Mouse (Mus musculus): ENCODE data around the gene Hist1h4i. TPM values are rescaled to one million over a fixed set of nuclear protein-coding genes. Genes with fewer than 3 reads are reported as not detected.
"Not testable (repeated sequence)": the region's sequence is repeated elsewhere in the genome, so short reads cannot be mapped to it uniquely, and the experiment has no call there.

Gene Hist1h4i
- polyA plus RNA-seq (2015; fragmentation: Nextera tagmentation; extraction: Ambion mirVana) = 14.0 and 14.5 TPM in 2 replicates

DNA sequence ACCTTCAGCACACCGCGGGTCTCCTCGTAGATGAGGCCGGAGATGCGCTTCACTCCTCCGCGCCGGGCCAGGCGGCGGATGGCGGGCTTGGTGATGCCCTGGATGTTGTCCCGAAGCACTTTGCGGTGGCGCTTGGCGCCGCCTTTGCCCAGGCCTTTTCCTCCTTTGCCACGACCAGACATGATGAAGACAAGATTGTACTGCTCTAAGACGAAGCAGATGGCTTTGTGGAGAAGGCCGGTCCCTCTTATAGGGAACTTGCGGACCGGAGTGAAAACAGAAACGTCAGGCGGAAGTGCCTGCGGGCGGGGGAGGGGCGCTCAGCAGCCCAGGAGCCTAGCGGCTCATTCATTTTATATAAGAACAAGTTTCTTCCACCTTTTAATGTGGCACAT is at the start of gene Hist1h4i:
Hist1h4i (minus strand) TSS at position 221 of the 395 bp plus-strand sequence.
- H3K27me3 ChIP-seq (replicated peaks; ENCODE audit: control insufficient read depth, insufficient read depth, low read length); H3K36me3 ChIP-seq (ENCODE audit: control insufficient read depth, insufficient read depth); H3K9me3 ChIP-seq (ENCODE audit: control insufficient read depth, low read length): not testable (repeated sequence)
- peak within 1 kb of the TSS; percentile 51 for H3K4me3 ChIP-seq (replicated peaks; ENCODE audit: low read length)
- peak; percentile 61 for ATAC-seq
- peak within 1 kb of the TSS; percentile 89 for H3K27ac ChIP-seq (ENCODE audit: low read length)
- H3K4me2 ChIP-seq (ENCODE audit: low read length) = peak within 1 kb of the TSS; percentile 89
- 0% methylated on average over 20 of the region's 27 CpGs for WGBS
- H3K9ac ChIP-seq (replicated peaks; ENCODE audit: low read depth, low read length) = peak within 1 kb of the TSS; percentile 52
- H3K4me1 ChIP-seq (replicated peaks; ENCODE audit: control insufficient read depth, insufficient read depth, low read length) = peaks cover 26% of the 10 kb centered on the region

GRCm38 (mm10) chr13:22084140-22084539 is 43.0 kb upstream of the Hist1h4i start, which contains the start of gene Vmn1r188:
TSS of gene Vmn1r188 (plus strand) at chr13:22084440.
- not testable (repeated sequence) for H3K36me3 ChIP-seq (ENCODE audit: control insufficient read depth, insufficient read depth); H3K4me3 ChIP-seq (replicated peaks; ENCODE audit: low read length); H3K27ac ChIP-seq (ENCODE audit: low read length); H3K9me3 ChIP-seq (ENCODE audit: control insufficient read depth, low read length); H3K4me1 ChIP-seq (replicated peaks; ENCODE audit: control insufficient read depth, insufficient read depth, low read length); H3K4me2 ChIP-seq (ENCODE audit: low read length); ATAC-seq; H3K27me3 ChIP-seq (replicated peaks; ENCODE audit: control insufficient read depth, insufficient read depth, low read length); H3K9ac ChIP-seq (replicated peaks; ENCODE audit: low read depth, low read length)
- 91% methylated on average over 1 of the region's 1 CpGs for WGBS

DNA sequence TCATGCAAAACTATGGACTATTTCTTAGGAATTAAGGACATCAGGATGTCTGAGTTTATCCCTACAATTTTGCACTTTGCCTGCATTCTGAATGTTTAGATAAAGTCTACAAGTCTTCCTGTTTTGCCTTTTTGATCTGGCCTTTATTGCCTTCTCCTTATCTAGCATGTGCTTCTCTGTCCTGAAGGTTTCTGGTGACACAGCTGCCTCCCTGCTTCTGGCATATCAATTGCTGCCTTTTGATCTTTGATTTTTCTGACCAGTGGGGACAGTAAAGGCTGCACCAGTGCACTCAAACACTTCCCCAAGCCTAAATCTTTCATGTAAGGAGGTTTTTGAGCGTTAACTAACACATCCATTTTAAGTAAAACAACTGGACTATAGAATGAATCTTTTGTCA is 22.3 kb upstream of the Hist1h4i start:
- 0 out of 2 replicates have a peak, but pooled peaks cover 3% of the 10 kb centered on the region for H3K9me3 ChIP-seq (ENCODE audit: control insufficient read depth, low read length)
- 69% methylated on average over 1 of the region's 1 CpGs for WGBS
- H3K27me3 ChIP-seq (replicated peaks; ENCODE audit: control insufficient read depth, insufficient read depth, low read length) = no peaks in the 10 kb centered on the region
- no peak overlapping the region for H3K4me3 ChIP-seq (replicated peaks; ENCODE audit: low read length)
- H3K36me3 ChIP-seq (ENCODE audit: control insufficient read depth, insufficient read depth) = no peaks in the 10 kb centered on the region
- no peak for ATAC-seq
- no peak overlapping the region for H3K27ac ChIP-seq (ENCODE audit: low read length)
- no peak overlapping the region for H3K9ac ChIP-seq (replicated peaks; ENCODE audit: low read depth, low read length)
- no peaks in the 10 kb centered on the region for H3K4me1 ChIP-seq (replicated peaks; ENCODE audit: control insufficient read depth, insufficient read depth, low read length)
- H3K4me2 ChIP-seq (ENCODE audit: low read length) = no peak overlapping the region

DNA sequence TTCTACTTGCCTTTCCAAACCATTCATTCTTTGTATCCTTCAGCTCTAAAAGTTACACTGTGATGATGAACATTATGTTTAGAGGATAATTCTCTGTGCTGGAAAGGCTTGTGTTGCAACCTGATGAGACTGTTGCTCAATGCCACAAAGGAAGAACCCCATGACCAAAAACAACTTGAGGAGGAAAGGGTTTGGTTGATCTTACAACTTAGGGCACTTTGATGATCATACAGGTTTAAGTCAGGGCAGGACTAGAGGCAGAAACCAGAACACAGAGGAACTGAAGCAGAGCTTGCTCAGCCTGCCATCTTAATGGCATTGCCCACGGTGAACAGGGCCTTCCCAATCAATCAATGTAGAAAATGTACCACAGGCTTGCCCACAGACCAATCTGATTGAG is 20.3 kb upstream of the Hist1h4i start:
- Histone ChIP-seq H3K9ac (replicated peaks; ENCODE audit: low read depth, low read length) (no peak overlapping the region), H3K4me1 (replicated peaks; ENCODE audit: control insufficient read depth, insufficient read depth, low read length) (no peaks in the 10 kb centered on the region), H3K27me3 (replicated peaks; ENCODE audit: control insufficient read depth, insufficient read depth, low read length) (no peaks in the 10 kb centered on the region), H3K27ac (ENCODE audit: low read length) (no peak overlapping the region), H3K9me3 (ENCODE audit: control insufficient read depth, low read length) (0 out of 2 replicates have a peak, but pooled peaks cover 1% of the 10 kb centered on the region), H3K4me3 (replicated peaks; ENCODE audit: low read length) (no peak overlapping the region), H3K4me2 (ENCODE audit: low read length) (no peak overlapping the region), H3K36me3 (ENCODE audit: control insufficient read depth, insufficient read depth) (no peaks in the 10 kb centered on the region)
- 96% methylated on average over 1 of the region's 1 CpGs for WGBS
- ATAC-seq = no peak

GRCm38 (mm10) chr13:22053754-22054153 is 12.6 kb upstream of the Hist1h4i start:
- peaks cover 7% of the 10 kb centered on the region for H3K4me1 ChIP-seq (replicated peaks; ENCODE audit: control insufficient read depth, insufficient read depth, low read length)
- no peak overlapping the region for H3K4me3 ChIP-seq (replicated peaks; ENCODE audit: low read length)
- no peak overlapping the region for H3K4me2 ChIP-seq (ENCODE audit: low read length)
- no peaks in the 10 kb centered on the region for H3K27me3 ChIP-seq (replicated peaks; ENCODE audit: control insufficient read depth, insufficient read depth, low read length)
- WGBS = 98% methylated on average over 1 of the region's 1 CpGs
- no peak overlapping the region for H3K27ac ChIP-seq (ENCODE audit: low read length)
- no peaks in the 10 kb centered on the region for H3K36me3 ChIP-seq (ENCODE audit: control insufficient read depth, insufficient read depth)
- H3K9ac ChIP-seq (replicated peaks; ENCODE audit: low read depth, low read length) = no peak overlapping the region
- ATAC-seq = no peak
- no peaks in the 10 kb centered on the region for H3K9me3 ChIP-seq (ENCODE audit: control insufficient read depth, low read length)

DNA sequence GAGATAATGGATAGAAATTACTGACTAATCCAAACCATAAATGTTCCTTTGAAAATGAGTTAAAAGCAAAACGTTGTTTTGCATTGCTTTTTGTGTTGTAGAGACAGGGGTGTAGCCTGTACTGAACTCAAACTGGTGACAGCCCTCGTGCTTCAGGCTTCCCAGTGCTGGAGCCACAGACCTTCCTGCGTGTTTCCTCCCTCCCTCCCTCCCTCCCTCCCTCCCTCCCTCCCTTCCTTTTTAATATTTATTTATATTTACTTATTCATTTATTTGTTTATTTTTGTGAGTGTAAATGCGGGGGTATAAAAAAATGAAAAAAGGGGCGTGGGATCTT is 10.3 kb upstream of the Hist1h4i start:
- Histone ChIP-seq H3K9me3 (ENCODE audit: control insufficient read depth, low read length) (no peaks in the 10 kb centered on the region), H3K36me3 (ENCODE audit: control insufficient read depth, insufficient read depth) (no peaks in the 10 kb centered on the region), H3K9ac (replicated peaks; ENCODE audit: low read depth, low read length) (peak overlapping the region; percentile 58), H3K27ac (ENCODE audit: low read length) (peak overlapping the region; percentile 91), H3K4me3 (replicated peaks; ENCODE audit: low read length) (peak overlapping the region; percentile 49), H3K27me3 (replicated peaks; ENCODE audit: control insufficient read depth, insufficient read depth, low read length) (no peaks in the 10 kb centered on the region), H3K4me1 (replicated peaks; ENCODE audit: control insufficient read depth, insufficient read depth, low read length) (peaks cover 7% of the 10 kb centered on the region), H3K4me2 (ENCODE audit: low read length) (peak overlapping the region; percentile 59)
- peak; percentile 38; the same call in 1 of the 2 replicates for ATAC-seq
- WGBS = 9% methylated on average over 5 of the region's 5 CpGs

DNA sequence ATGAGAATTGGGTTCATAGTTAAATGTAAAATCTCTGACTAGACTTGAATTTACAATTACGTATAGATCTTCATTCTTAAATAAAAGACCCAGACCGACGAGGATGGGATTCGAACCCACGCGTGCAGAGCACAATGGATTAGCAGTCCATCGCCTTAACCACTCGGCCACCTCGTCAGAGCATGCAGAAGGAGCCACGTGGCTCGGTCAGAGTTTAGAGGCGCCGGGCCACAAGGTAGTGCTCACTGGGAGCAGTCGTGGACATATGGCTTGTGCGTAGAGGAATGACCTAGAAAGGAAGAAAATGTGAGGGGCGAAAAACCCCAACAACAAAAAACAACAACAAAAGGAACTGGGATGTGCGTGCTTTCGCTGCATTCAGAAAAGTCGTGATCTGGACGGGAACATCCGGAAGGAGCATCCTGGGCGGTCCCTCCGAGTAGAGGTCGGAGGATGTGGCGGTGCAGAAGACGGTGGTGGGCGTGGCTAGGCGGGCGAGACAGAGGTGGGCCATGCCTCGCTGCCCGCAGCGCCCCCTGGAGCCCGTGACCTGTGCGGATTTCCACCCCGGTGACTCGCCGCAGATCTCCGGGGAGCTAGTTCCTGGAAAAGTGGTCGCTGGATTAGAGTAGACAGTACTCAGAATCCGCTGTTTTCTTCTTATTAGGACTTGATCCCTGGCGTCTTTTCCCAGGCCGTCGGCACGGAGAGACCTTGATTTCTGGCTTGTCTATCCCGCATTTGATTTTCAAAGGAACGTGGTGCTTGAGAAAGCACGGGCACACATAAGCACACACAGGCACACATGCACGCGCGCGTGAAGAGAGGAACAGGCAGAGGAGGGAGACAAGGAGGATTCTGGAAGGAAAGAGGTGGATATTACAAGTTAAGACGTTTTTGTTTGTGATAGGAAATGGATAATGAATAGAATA is 9.7 kb upstream of the Hist1h4i start:
- no peaks in the 10 kb centered on the region for H3K27me3 ChIP-seq (replicated peaks; ENCODE audit: control insufficient read depth, insufficient read depth, low read length)
- ATAC-seq = peak; percentile 94
- no peaks in the 10 kb centered on the region for H3K9me3 ChIP-seq (ENCODE audit: control insufficient read depth, low read length)
- under 1% methylated on average over 52 of the region's 52 CpGs for WGBS
- H3K4me2 ChIP-seq (ENCODE audit: low read length) = peak overlapping the region; percentile 59
- peak overlapping the region; percentile 91 for H3K27ac ChIP-seq (ENCODE audit: low read length)
- peak overlapping the region; percentile 58 for H3K9ac ChIP-seq (replicated peaks; ENCODE audit: low read depth, low read length)
- no peaks in the 10 kb centered on the region for H3K36me3 ChIP-seq (ENCODE audit: control insufficient read depth, insufficient read depth)
- peak overlapping the region; percentile 49 for H3K4me3 ChIP-seq (replicated peaks; ENCODE audit: low read length)
- peaks cover 7% of the 10 kb centered on the region for H3K4me1 ChIP-seq (replicated peaks; ENCODE audit: control insufficient read depth, insufficient read depth, low read length)

DNA sequence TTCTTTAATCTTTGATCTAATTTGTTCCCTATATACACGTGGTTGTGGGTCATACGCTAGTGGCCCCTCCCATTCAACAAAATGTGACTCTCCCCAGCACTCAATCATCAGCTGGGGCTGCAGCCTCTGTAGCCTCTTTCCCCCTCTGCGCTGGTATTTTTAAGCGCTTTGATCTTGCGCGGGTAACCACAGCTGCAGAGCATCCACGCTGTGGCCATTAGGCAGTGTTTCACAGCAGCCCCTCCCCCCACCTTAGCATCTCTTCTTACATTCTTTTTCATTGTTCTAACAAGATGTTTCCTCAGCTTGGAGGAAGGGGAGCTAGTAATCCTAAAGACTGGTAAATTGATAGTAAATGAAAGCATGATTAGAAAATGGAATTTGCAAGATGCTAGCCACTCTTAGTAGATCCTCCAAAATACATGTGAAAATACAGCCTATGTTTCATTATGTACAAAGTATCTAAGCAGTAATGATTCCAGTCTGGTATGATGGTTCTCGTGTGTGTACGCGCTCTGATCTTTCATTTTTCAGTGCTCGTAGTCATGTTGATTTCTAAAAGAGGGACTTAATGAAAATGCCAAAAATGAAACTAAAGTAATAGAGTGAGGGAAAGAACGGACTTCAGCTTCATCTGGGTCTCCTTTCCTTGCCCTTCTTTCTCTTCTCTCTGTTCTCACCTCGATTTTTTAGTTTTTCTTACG is 8.7 kb upstream of the Hist1h4i start:
- H3K4me3 ChIP-seq (replicated peaks; ENCODE audit: low read length) = peak overlapping the region; percentile 49
- peaks cover 7% of the 10 kb centered on the region for H3K4me1 ChIP-seq (replicated peaks; ENCODE audit: control insufficient read depth, insufficient read depth, low read length)
- WGBS = under 1% methylated on average over 14 of the region's 14 CpGs
- no peaks in the 10 kb centered on the region for H3K27me3 ChIP-seq (replicated peaks; ENCODE audit: control insufficient read depth, insufficient read depth, low read length)
- no peaks in the 10 kb centered on the region for H3K36me3 ChIP-seq (ENCODE audit: control insufficient read depth, insufficient read depth)
- H3K9ac ChIP-seq (replicated peaks; ENCODE audit: low read depth, low read length) = peak overlapping the region; percentile 58
- H3K27ac ChIP-seq (ENCODE audit: low read length) = peak overlapping the region; percentile 91
- peak; percentile 31 for ATAC-seq
- H3K9me3 ChIP-seq (ENCODE audit: control insufficient read depth, low read length) = no peaks in the 10 kb centered on the region
- H3K4me2 ChIP-seq (ENCODE audit: low read length) = peak overlapping the region; percentile 59

GRCm38 (mm10) chr13:22049041-22049440 is 7.9 kb upstream of the Hist1h4i start:
- Histone ChIP-seq H3K27me3 (replicated peaks; ENCODE audit: control insufficient read depth, insufficient read depth, low read length) (no peaks in the 10 kb centered on the region), H3K9ac (replicated peaks; ENCODE audit: low read depth, low read length) (no peak overlapping the region), H3K4me2 (ENCODE audit: low read length) (no peak overlapping the region), H3K4me3 (replicated peaks; ENCODE audit: low read length) (no peak overlapping the region), H3K9me3 (ENCODE audit: control insufficient read depth, low read length) (no peaks in the 10 kb centered on the region), H3K36me3 (ENCODE audit: control insufficient read depth, insufficient read depth) (no peaks in the 10 kb centered on the region), H3K4me1 (replicated peaks; ENCODE audit: control insufficient read depth, insufficient read depth, low read length) (peaks cover 11% of the 10 kb centered on the region), H3K27ac (ENCODE audit: low read length) (no peak overlapping the region)
- WGBS = 87% methylated on average over 2 of the region's 2 CpGs
- no peak for ATAC-seq

Measured in forebrain, embryonic 16.5 days (tissue).